Mouse (Mus musculus): ENCODE measurements around the gene Extl1. TPM values are rescaled to one million over a fixed set of nuclear protein-coding genes. Genes with fewer than 3 reads are reported as not detected.

The Extl1 gene
- polyA plus RNA-seq, 1 experiment from 2014 or later: 1.2 TPM

GRCm38 (mm10) chr4:134397121-134397520 lies 13.5 kb upstream of the Extl1 start:
- Histone ChIP-seq H3K9ac (ENCODE audit: low read length) (peak overlapping the region; percentile 5; the same call in 1 of the 2 replicates), H3K36me3 (ENCODE audit: control insufficient read depth, insufficient read depth, low read length) (no peaks in the 10 kb centered on the region), H3K9me3 (ENCODE audit: control insufficient read depth, low read length) (no peaks in the 10 kb centered on the region), H3K4me1 (replicated peaks; ENCODE audit: control insufficient read depth, insufficient read depth, low read length) (peaks cover 22% of the 10 kb centered on the region), H3K27me3 (replicated peaks; ENCODE audit: control insufficient read depth, insufficient read depth, low read length) (no peaks in the 10 kb centered on the region), H3K27ac (ENCODE audit: low read depth) (peak overlapping the region; percentile 78), H3K4me2 (ENCODE audit: low read length) (peak overlapping the region; percentile 77), H3K4me3 (ENCODE audit: low read depth, low read length) (peak overlapping the region; percentile 23)
- ATAC-seq (replicated peaks; ENCODE audit: low FRiP score, low TSS enrichment, low read depth) (no peak; the same call in 1 of the 2 replicates), DNase-seq (ENCODE audit: low spot score) (peak; percentile 78)
- 32% methylated on average over 7 of the region's 7 CpGs for WGBS

- under 1% methylated on average over 31 of the region's 31 CpGs for WGBS
- DNase-seq (ENCODE audit: low spot score): peak; percentile 95
- peak within 1 kb of the TSS; percentile 54 for H3K9ac ChIP-seq (ENCODE audit: low read length)
- no peaks in the 10 kb centered on the region for H3K36me3 ChIP-seq (ENCODE audit: control insufficient read depth, insufficient read depth, low read length)
- H3K4me2 ChIP-seq (ENCODE audit: low read length): peak within 1 kb of the TSS; percentile 77
- no peaks in the 10 kb centered on the region for H3K9me3 ChIP-seq (ENCODE audit: control insufficient read depth, low read length)
- peaks cover 13% of the 10 kb centered on the region for H3K4me1 ChIP-seq (replicated peaks; ENCODE audit: control insufficient read depth, insufficient read depth, low read length)
- H3K27ac ChIP-seq (ENCODE audit: low read depth): peak within 1 kb of the TSS; percentile 78
- peak; percentile 93 for ATAC-seq (replicated peaks; ENCODE audit: low FRiP score, low TSS enrichment, low read depth)
- peak within 1 kb of the TSS; percentile 49 for H3K4me3 ChIP-seq (ENCODE audit: low read depth, low read length)
- H3K27me3 ChIP-seq (replicated peaks; ENCODE audit: control insufficient read depth, insufficient read depth, low read length): no peaks in the 10 kb centered on the region
These were observed 12.6 kb upstream of the Extl1 start, which contains the start of gene Pafah2 for GRCm38 (mm10) chr4:134395977-134396825. Gene Pafah2, plus strand, starts transcription at chr4:134396320.

GRCm38 (mm10) chr4:134395142-134395541 lies 11.5 kb upstream of the Extl1 start:
- H3K4me3 ChIP-seq (ENCODE audit: low read depth, low read length): no peak overlapping the region
- no peaks in the 10 kb centered on the region for H3K27me3 ChIP-seq (replicated peaks; ENCODE audit: control insufficient read depth, insufficient read depth, low read length)
- H3K9me3 ChIP-seq (ENCODE audit: control insufficient read depth, low read length): no peaks in the 10 kb centered on the region
- H3K4me2 ChIP-seq (ENCODE audit: low read length): no peak overlapping the region
- no peaks in the 10 kb centered on the region for H3K36me3 ChIP-seq (ENCODE audit: control insufficient read depth, insufficient read depth, low read length)
- no peak for DNase-seq (ENCODE audit: low spot score)
- WGBS: 92% methylated on average over 7 of the region's 7 CpGs
- no peak for ATAC-seq (replicated peaks; ENCODE audit: low FRiP score, low TSS enrichment, low read depth)
- H3K27ac ChIP-seq (ENCODE audit: low read depth): no peak overlapping the region
- no peak overlapping the region for H3K9ac ChIP-seq (ENCODE audit: low read length)
- peaks cover 8% of the 10 kb centered on the region; the same call in 1 of the 2 replicates for H3K4me1 ChIP-seq (replicated peaks; ENCODE audit: control insufficient read depth, insufficient read depth, low read length)

DNA sequence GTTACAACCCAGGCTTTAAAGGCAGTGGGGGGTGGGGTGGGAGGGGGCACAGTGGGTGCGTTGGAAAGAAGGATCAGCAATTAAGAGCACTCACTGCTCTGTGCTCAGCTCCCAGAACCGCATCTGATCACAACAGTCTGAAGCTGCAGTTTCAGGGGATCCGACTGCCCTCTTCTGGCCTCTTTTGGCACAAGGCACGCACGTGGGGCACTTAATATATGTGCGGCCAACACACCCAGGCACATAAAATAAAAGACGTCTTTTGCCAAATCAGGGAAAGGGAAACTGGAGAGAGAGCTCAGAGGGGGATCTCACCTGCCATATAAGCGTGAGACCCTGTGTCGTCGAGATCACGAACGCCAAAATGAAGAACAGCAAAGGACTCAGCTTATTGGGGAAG lies 9.4 kb upstream of the Extl1 start:
- 26% methylated on average over 12 of the region's 12 CpGs for WGBS
- Histone ChIP-seq H3K27ac (ENCODE audit: low read depth) (no peak overlapping the region), H3K9me3 (ENCODE audit: control insufficient read depth, low read length) (no peaks in the 10 kb centered on the region), H3K4me3 (ENCODE audit: low read depth, low read length) (no peak overlapping the region), H3K4me2 (ENCODE audit: low read length) (no peak overlapping the region), H3K36me3 (ENCODE audit: control insufficient read depth, insufficient read depth, low read length) (no peaks in the 10 kb centered on the region), H3K4me1 (replicated peaks; ENCODE audit: control insufficient read depth, insufficient read depth, low read length) (peaks cover 8% of the 10 kb centered on the region; the same call in 1 of the 2 replicates), H3K27me3 (replicated peaks; ENCODE audit: control insufficient read depth, insufficient read depth, low read length) (no peaks in the 10 kb centered on the region), H3K9ac (ENCODE audit: low read length) (no peak overlapping the region)
- no peak for ATAC-seq (replicated peaks; ENCODE audit: low FRiP score, low TSS enrichment, low read depth)
- DNase-seq (ENCODE audit: low spot score): no peak

- no peaks in the 10 kb centered on the region for H3K9me3 ChIP-seq (ENCODE audit: control insufficient read depth, low read length)
- no peak for DNase-seq (ENCODE audit: low spot score)
- no peak overlapping the region for H3K4me2 ChIP-seq (ENCODE audit: low read length)
These were observed 8.9 kb upstream of the Extl1 start for GRCm38 (mm10) chr4:134392595-134392994.

GRCm38 (mm10) chr4:134391636-134392035 lies 8.0 kb upstream of the Extl1 start:
- H3K36me3 ChIP-seq (ENCODE audit: control insufficient read depth, insufficient read depth, low read length): no peaks in the 10 kb centered on the region

More at GRCm38 (mm10) chr4:134392595-134392994, 8.9 kb upstream of the Extl1 start:
- Histone ChIP-seq H3K4me3 (ENCODE audit: low read depth, low read length) (no peak overlapping the region), H3K9ac (ENCODE audit: low read length) (no peak overlapping the region), H3K4me1 (replicated peaks; ENCODE audit: control insufficient read depth, insufficient read depth, low read length) (peaks cover 8% of the 10 kb centered on the region; the same call in 1 of the 2 replicates), H3K27ac (ENCODE audit: low read depth) (no peak overlapping the region), H3K27me3 (replicated peaks; ENCODE audit: control insufficient read depth, insufficient read depth, low read length) (no peaks in the 10 kb centered on the region), H3K36me3 (ENCODE audit: control insufficient read depth, insufficient read depth, low read length) (no peaks in the 10 kb centered on the region)
- ATAC-seq (replicated peaks; ENCODE audit: low FRiP score, low TSS enrichment, low read depth): no peak
- WGBS: 22% methylated on average over 8 of the region's 8 CpGs

DNA sequence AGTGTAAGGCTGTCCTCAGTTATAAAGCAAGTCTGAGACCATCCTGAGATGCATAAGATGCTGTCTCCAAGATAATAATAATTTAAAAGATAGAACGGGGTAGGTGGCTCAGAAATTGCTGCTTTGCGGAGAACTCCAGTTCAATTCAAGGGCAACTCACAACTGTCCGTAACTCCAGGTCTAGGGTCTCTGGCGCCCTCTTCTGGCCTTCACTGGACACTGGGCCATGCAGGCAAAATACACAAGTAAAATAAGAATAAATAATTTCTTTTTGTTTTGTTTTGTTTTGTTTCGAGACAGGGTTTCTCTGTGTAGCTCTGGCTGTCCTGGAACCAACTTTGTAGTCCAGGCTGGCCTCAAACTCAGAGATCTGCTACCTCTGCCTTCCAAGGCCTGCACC lies 4.7 kb upstream of the Extl1 start:
- Histone ChIP-seq H3K27ac (ENCODE audit: low read depth) (no peak overlapping the region), H3K4me2 (ENCODE audit: low read length) (no peak overlapping the region), H3K27me3 (replicated peaks; ENCODE audit: control insufficient read depth, insufficient read depth, low read length) (no peaks in the 10 kb centered on the region), H3K4me1 (replicated peaks; ENCODE audit: control insufficient read depth, insufficient read depth, low read length) (no peaks in the 10 kb centered on the region), H3K9me3 (ENCODE audit: control insufficient read depth, low read length) (no peaks in the 10 kb centered on the region), H3K4me3 (ENCODE audit: low read depth, low read length) (no peak overlapping the region), H3K36me3 (ENCODE audit: control insufficient read depth, insufficient read depth, low read length) (no peaks in the 10 kb centered on the region), H3K9ac (ENCODE audit: low read length) (no peak overlapping the region)
- DNase-seq (ENCODE audit: low spot score): peak; percentile 86
- 15% methylated on average over 5 of the region's 5 CpGs for WGBS
- no peak for ATAC-seq (replicated peaks; ENCODE audit: low FRiP score, low TSS enrichment, low read depth)

More at GRCm38 (mm10) chr4:134391636-134392035, 8.0 kb upstream of the Extl1 start:
- WGBS: 88% methylated on average over 1 of the region's 1 CpGs
- ATAC-seq (replicated peaks; ENCODE audit: low FRiP score, low TSS enrichment, low read depth) (no peak), DNase-seq (ENCODE audit: low spot score) (no peak)
- no peak overlapping the region for H3K27ac ChIP-seq (ENCODE audit: low read depth)
- no peaks in the 10 kb centered on the region for H3K4me1 ChIP-seq (replicated peaks; ENCODE audit: control insufficient read depth, insufficient read depth, low read length)
- H3K9me3 ChIP-seq (ENCODE audit: control insufficient read depth, low read length): no peaks in the 10 kb centered on the region
- H3K9ac ChIP-seq (ENCODE audit: low read length): no peak overlapping the region
- no peak overlapping the region for H3K4me3 ChIP-seq (ENCODE audit: low read depth, low read length)
- no peak overlapping the region for H3K4me2 ChIP-seq (ENCODE audit: low read length)
- H3K27me3 ChIP-seq (replicated peaks; ENCODE audit: control insufficient read depth, insufficient read depth, low read length): no peaks in the 10 kb centered on the region

GRCm38 (mm10) chr4:134387268-134387667 lies 3.6 kb upstream of the Extl1 start:
- H3K27me3 ChIP-seq (replicated peaks; ENCODE audit: control insufficient read depth, insufficient read depth, low read length): no peaks in the 10 kb centered on the region
- H3K9ac ChIP-seq (ENCODE audit: low read length): no peak overlapping the region
- H3K4me3 ChIP-seq (ENCODE audit: low read depth, low read length): no peak overlapping the region
- DNase-seq (ENCODE audit: low spot score) (no peak), ATAC-seq (replicated peaks; ENCODE audit: low FRiP score, low TSS enrichment, low read depth) (no peak; the same call in 1 of the 2 replicates)
- H3K36me3 ChIP-seq (ENCODE audit: control insufficient read depth, insufficient read depth, low read length): no peaks in the 10 kb centered on the region
- WGBS: 71% methylated on average over 6 of the region's 6 CpGs
- no peaks in the 10 kb centered on the region for H3K9me3 ChIP-seq (ENCODE audit: control insufficient read depth, low read length)
- no peak overlapping the region for H3K27ac ChIP-seq (ENCODE audit: low read depth)
- no peak overlapping the region for H3K4me2 ChIP-seq (ENCODE audit: low read length)
- no peaks in the 10 kb centered on the region for H3K4me1 ChIP-seq (replicated peaks; ENCODE audit: control insufficient read depth, insufficient read depth, low read length)
